Mouse (Mus musculus): ENCODE results near the gene Pkn1.

DNA sequence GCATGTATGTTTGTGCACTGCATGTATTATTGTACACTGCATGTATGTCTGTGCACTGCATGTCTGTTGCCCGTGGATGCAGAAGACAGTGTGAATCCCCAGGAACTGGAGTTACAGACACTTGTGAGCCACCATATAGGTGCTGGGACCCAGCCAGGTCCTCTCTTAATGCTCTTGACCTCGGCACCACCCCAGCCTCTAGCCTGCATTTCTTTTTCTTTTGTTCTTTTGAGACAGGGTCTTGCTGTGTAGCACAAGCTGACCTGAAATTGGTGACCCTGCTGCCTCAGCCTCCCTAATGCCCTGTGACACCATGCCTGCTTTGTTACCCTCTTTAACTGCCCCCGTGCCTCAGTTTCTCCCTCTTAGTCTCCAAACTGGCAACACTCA, 41.6 kb upstream of the Pkn1 start:
- TF ChIP-seq CTCF (IDR thresholded peaks at IDR 0.05; ENCODE audit: control insufficient read depth, insufficient read depth, insufficient replicate concordance, low read depth, low read length) (no peak), POLR2A (IDR thresholded peaks at IDR 0.05; ENCODE audit: control insufficient read depth, low read depth, low read length) (no peak)

All from testis, adult 2 months (tissue).